Mouse (Mus musculus): Measurements from ENCODE around the gene Cyb561d1. TPM values are rescaled to one million over a fixed set of nuclear protein-coding genes. Genes with fewer than 3 reads are reported as not detected.

Gene Cyb561d1
- 22.7 TPM for polyA plus RNA-seq (2017; shearing (Covaris generic))

DNA sequence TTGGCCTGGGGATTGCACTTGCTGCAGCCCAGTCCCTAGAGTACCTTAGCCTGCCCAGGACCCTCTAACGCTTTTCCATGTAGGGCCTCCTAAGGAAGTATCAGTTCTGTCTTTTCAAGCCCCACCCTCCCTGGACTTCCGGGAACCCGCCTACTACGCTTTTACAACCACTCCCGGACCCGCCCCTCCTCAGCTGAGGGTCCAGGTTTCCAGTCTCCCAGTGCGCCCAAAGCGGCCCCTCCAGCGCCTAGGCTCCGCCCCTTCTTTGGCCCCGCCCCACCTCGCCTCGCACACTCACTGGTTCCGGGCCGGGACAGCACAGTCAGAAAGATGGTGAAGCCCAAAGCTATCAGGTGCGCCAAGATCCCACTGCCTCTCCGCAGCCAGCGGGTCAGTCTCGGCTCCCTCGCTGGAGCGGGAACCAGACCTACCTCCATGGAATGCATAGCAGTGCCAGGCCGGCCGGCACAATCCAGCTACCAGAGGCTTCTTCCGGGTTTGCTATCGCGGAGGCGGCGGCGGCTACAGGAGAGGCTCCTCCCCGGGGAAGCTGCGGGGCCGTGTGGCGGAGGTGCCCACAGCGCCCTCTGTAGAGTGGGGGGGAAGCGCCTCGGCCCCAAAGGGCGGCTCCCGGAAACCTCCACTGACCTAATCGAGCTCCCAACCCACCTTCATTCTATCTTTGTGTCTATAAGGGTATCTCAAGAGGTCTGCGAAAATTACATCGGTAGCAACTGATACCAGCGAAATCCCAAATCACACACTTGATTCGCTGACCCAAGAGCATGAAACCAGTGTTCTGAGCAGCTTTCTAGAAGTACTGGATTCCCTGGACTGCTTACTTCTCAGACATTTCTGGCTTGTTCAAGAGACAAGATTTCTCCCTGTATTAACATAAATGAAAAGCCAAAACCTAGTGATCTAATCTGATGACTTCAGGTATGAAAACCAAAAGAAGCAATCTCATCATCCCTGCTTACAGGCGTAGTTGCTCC lies at the start of gene Cyb561d1:
TSS of gene Cyb561d1 (minus strand) at position 884 of the 995 bp plus-strand sequence.

GRCm38 (mm10) chr3:108226558-108227350 lies 25.7 kb upstream of the Cyb561d1 start, which contains the start of gene Sypl2:
TSS of gene Sypl2 (minus strand) at chr3:108226648.

DNA sequence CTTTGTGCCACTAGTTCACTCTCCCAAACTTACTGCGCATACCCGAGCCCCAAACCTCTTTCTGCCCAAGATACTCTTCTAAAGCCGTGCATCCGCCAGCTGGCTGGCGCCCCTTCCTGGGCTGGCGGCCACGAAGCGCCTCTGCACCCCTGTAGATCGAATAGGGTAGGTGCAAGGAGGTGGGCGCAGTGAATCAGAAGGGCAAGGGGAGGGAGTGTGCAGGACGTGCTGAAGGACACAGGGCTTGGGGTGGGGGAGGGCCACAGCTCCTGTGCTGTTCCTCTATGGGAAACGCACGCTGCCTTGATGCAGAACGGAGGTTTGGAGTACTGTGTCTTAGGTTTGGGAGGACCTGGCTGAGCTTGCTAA lies 9.7 kb upstream of the Cyb561d1 start, which contains the start of gene Atxn7l2:
TSS of gene Atxn7l2 (minus strand) at position 164 of the 369 bp plus-strand sequence.

GRCm38 (mm10) chr3:108186098-108187047 lies 14.6 kb downstream of the Cyb561d1 start, which contains the start of gene Amigo1:
TSS of gene Amigo1 (plus strand) at chr3:108186335.

DNA sequence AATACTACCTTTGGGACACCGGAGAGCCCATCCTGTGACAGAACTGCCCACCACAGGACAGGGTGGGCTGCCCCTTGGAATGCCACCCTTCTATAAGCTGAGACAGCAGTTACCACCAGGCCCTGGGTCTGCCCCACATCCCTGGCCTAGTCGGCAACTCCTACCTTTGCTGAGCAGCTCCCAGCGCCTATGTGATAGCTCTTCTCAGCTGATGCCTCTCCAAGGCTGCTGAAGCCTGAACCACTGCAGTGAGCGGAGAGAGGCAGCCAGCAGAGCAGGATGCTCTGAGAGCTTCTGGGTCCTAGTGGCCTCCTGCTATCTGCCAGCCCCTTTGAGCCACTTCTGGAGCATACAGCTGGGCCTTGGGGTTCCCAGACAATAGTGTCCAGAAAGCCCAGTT lies 46.4 kb downstream of the Cyb561d1 start, which contains the start of gene Gpr61:
TSS of gene Gpr61 (minus strand) at position 227 of the 400 bp plus-strand sequence.

Other genes with a start within 250 kb of the Cyb561d1 start
- not detected for gene Gstm3, start 231.9 kb downstream of the Cyb561d1 start, polyA plus RNA-seq (2017; shearing (Covaris generic))
- not detected for gene Gstm2, start 214.8 kb downstream of the Cyb561d1 start, polyA plus RNA-seq (2017; shearing (Covaris generic))
- gene Gstm1, start 183.2 kb downstream of the Cyb561d1 start, polyA plus RNA-seq (2017; shearing (Covaris generic)): 3.0 TPM
- 9.9 TPM for gene Gstm4, start 156.3 kb downstream of the Cyb561d1 start, polyA plus RNA-seq (2017; shearing (Covaris generic))
- 47.3 TPM for gene Ampd2, start 114.6 kb downstream of the Cyb561d1 start, polyA plus RNA-seq (2017; shearing (Covaris generic))
- gene Gnat2, start 108.4 kb downstream of the Cyb561d1 start, polyA plus RNA-seq (2017; shearing (Covaris generic)): not detected
- gene Gnai3, start 55.1 kb downstream of the Cyb561d1 start, polyA plus RNA-seq (2017; shearing (Covaris generic)): 182 TPM
- not detected for gene Gpr61, start 46.3 kb downstream of the Cyb561d1 start, polyA plus RNA-seq (2017; shearing (Covaris generic))
- gene Amigo1, start 14.9 kb downstream of the Cyb561d1 start, polyA plus RNA-seq (2017; shearing (Covaris generic)): 1.1 TPM
- gene Atxn7l2, start 9.7 kb upstream of the Cyb561d1 start, polyA plus RNA-seq (2017; shearing (Covaris generic)): 15.7 TPM
- gene Sypl2, start 25.4 kb upstream of the Cyb561d1 start, polyA plus RNA-seq (2017; shearing (Covaris generic)): not detected
- gene Psma5, start 55.7 kb upstream of the Cyb561d1 start, polyA plus RNA-seq (2017; shearing (Covaris generic)): 124 TPM
- gene Sort1, start 82.9 kb upstream of the Cyb561d1 start, polyA plus RNA-seq (2017; shearing (Covaris generic)): 0.14 TPM
- gene Mybphl, start 163.7 kb upstream of the Cyb561d1 start, polyA plus RNA-seq (2017; shearing (Covaris generic)): not detected
- gene Psrc1, start 182.6 kb upstream of the Cyb561d1 start, polyA plus RNA-seq (2017; shearing (Covaris generic)): 2.4 TPM
- 1.2 TPM for gene Celsr2, start 214.3 kb upstream of the Cyb561d1 start, polyA plus RNA-seq (2017; shearing (Covaris generic))
- gene Sars, start 244.0 kb upstream of the Cyb561d1 start, polyA plus RNA-seq (2017; shearing (Covaris generic)): 164 TPM

Data from CD4-positive, CD25-positive, alpha-beta regulatory T cell (primary cell).